Mouse (Mus musculus) ovary, adult 2 months (tissue): Measurements from ENCODE around the gene Wdr61. TPM values are rescaled to one million over a fixed set of nuclear protein-coding genes. Genes with fewer than 3 reads are reported as not detected.

ENCODE experiments used
- polyA plus RNA-seq: library from polyadenylated mRNA; depleted of rRNA; stranded (reverse); fragments of >200 nt; gene quantifications from 2 replicates; pipeline ENCODE4 v1.2.3, GENCODE M21; 2012; rRNA removed

The Wdr61 gene
- polyA plus RNA-seq = 26.1 and 26.6 TPM in 2 replicates

DNA sequence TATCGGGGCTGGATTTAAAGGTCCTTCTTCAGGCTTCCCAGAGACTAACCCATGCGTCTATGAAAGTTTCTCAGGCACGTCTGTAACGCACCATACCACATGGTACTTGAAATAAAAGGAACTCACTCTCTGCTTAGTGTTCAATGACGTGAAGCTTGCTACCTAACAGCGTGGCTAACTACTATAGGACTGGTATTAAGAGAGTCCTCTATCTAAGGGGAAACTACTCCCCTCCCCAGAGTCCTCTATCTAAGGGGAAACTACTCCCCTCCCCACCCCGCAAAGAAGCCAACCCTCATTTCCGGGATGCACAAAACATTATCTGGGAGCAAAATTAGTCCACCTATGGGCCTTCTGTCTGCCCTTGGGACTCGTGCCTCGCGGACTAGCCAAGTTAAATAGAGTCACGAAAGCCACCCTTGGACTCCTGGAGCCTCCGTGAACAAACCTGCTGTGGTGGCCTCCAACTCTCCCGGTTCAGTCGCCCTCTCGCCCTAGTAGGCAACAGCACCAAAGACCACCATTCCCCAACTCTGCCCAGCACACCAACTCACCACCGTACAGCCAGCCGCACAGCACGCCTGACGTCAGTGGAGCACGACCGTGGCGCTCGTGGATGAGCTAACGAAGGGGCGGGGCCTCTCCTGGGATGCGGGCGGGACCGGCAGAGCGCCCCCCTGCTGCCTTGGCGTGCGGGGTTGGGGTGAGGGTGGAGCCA is at the start of gene Wdr61:
TSS of gene Wdr61 (minus strand) at position 599 of the 718 bp plus-strand sequence.

DNA sequence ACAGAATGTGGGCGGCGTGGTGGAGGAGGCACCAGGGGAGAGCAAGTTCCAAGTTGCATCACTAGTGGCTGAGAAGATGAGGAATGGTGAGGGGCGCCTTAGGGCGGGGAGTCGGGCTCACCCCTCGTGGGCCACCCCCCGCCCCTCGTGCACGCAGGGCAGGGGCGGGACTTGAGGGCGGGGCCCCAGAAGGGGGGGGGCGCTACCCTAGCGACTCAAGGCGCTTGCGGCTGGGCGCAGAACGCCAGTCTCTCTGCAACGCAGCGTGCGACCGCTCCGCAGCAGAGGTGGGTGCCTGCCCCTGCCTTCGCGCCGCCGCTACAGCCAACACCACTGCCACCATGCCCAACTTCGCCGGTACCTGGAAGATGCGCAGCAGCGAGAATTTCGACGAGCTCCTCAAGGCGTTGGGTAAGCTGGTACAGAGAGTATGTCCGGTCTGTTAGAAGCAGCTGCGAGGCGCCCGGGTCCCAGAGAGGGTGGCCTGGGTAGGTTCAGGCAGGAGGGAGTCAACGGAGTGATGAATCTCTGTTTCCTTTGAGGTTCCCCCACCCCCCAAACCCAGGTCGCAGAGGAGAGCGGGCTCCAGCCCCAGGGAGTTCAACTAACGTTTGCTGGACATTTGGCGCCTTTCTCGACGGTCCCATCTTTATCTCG is 30.4 kb upstream of the Wdr61 start, which contains the start of gene Crabp1:
TSS of gene Crabp1 (plus strand) at position 188 of the 657 bp plus-strand sequence.

GRCm38 (mm10) chr9:54698318-54699086 is 35.8 kb downstream of the Wdr61 start, which contains the start of gene Dnaja4:
Dnaja4 (plus strand) TSS chr9:54698873.

Other genes starting within 250 kb of the Wdr61 start
- 2.2 and 2.6 TPM in 2 replicates for gene Dmxl2, start 232.9 kb downstream of the Wdr61 start, polyA plus RNA-seq
- not detected in 2 replicates for gene Sh2d7, start 195.5 kb downstream of the Wdr61 start, polyA plus RNA-seq
- gene Cib2, start 174.3 kb downstream of the Wdr61 start, polyA plus RNA-seq = 8.0 and 8.5 TPM in 2 replicates
- 22.6 and 30.8 TPM in 2 replicates for gene Idh3a, start 148.2 kb downstream of the Wdr61 start, polyA plus RNA-seq
- 775 and 811 TPM in 2 replicates for gene Acsbg1, start 72.6 kb downstream of the Wdr61 start, polyA plus RNA-seq
- gene Dnaja4, start 35.6 kb downstream of the Wdr61 start, polyA plus RNA-seq = 17.6 and 19.1 TPM in 2 replicates
- 7.6 and 10.6 TPM in 2 replicates for gene Crabp1, start 30.2 kb upstream of the Wdr61 start, polyA plus RNA-seq
- 2.0 and 3.5 TPM in 2 replicates for gene Ireb2, start 129.3 kb upstream of the Wdr61 start, polyA plus RNA-seq
- gene Hykk, start 182.8 kb upstream of the Wdr61 start, polyA plus RNA-seq = 0.75 TPM in 2 replicates
- gene Psma4, start 216.3 kb upstream of the Wdr61 start, polyA plus RNA-seq = 30.9 and 42.7 TPM in 2 replicates
- not detected in 2 replicates for gene AY074887, start 216.5 kb upstream of the Wdr61 start, polyA plus RNA-seq
- gene Chrna5, start 246.4 kb upstream of the Wdr61 start, polyA plus RNA-seq = not detected in 2 replicates